Mouse (Mus musculus) neural tube, embryonic 14.5 days (tissue): ENCODE measurements around the gene Cnn2. TPM values are rescaled to one million over a fixed set of nuclear protein-coding genes. Genes with fewer than 3 reads are reported as not detected.
A peak's percentile ranks its signal among the peaks of the same experiment; 100 is the strongest.

Source experiments
- ATAC-seq: fragments of 200-750 bp; cut with Nextera tagmentation; 2 replicates; pipeline ENCODE4 v1.8.0; 2017; ENCODE audit warnings: low read depth, mild to moderate bottlenecking, moderate TSS enrichment, moderate library complexity
- H3K27ac ChIP-seq: fragments of 300-500 bp; sonication (generic); 2 replicates; pipeline ENCODE4 v1.5.1; 2014; ENCODE audit warnings: low read depth, mild to moderate bottlenecking, control low read depth, low read length, moderate library complexity, mixed read lengths
- H3K27me3 ChIP-seq: fragments of 300-500 bp; sonication (generic); 2 replicates; pipeline ENCODE4 v1.6.1; 2014; ENCODE audit warnings: low read length; ENCODE audit not compliant: control insufficient read depth, insufficient read depth
- H3K36me3 ChIP-seq: fragments of 300-500 bp; sonication (generic); 2 replicates; pipeline ENCODE4 v1.6.1; 2014; ENCODE audit warnings: low read length, mixed read lengths; ENCODE audit not compliant: control insufficient read depth, insufficient read depth
- H3K4me1 ChIP-seq: fragments of 300-500 bp; sonication (generic); 2 replicates; pipeline ENCODE4 v1.6.1; 2014; ENCODE audit warnings: low read length; ENCODE audit not compliant: control insufficient read depth, insufficient read depth
- H3K4me2 ChIP-seq: fragments of 300-500 bp; sonication (generic); 2 replicates; pipeline ENCODE4 v1.6.1; 2014; ENCODE audit warnings: mild to moderate bottlenecking, low read depth, low read length, control low read depth
- H3K4me3 ChIP-seq: fragments of 300-500 bp; sonication (generic); 2 replicates; pipeline ENCODE4 v1.5.1; 2014; ENCODE audit warnings: low read depth, low read length, control low read depth, mixed read lengths
- H3K9ac ChIP-seq: fragments of 300-500 bp; sonication (generic); replicated peaks from 2 replicates; pipeline ENCODE4 v1.6.1; 2014; ENCODE audit warnings: low read depth, mild to moderate bottlenecking, control low read depth, low read length, mixed read lengths
- H3K9me3 ChIP-seq: fragments of 300-500 bp; sonication (generic); 2 replicates; pipeline ENCODE4 v1.6.1; 2016; ENCODE audit warnings: low read length; ENCODE audit not compliant: control insufficient read depth
- WGBS: fragments of 180-500 bp; shearing (Covaris S2); extraction: QIAGEN DNeasy Blood & Tissue Kit; methylation state at CpG from one replicate; pipeline ENCODE4 v1.1.7; 2014; 5-methylcytosine and 5-hydroxymethylcytosine counted together
- polyA plus RNA-seq: library from polyadenylated mRNA; unstranded; fragments of >200 nt; fragmentation: Nextera tagmentation; extraction: Ambion mirVana; gene quantifications from 2 replicates; pipeline ENCODE4 v1.2.1, GENCODE M21; 2014

Gene Cnn2
- polyA plus RNA-seq, 1 experiment from 2014 or later, result 9.9 TPM

GRCm38 (mm10) chr10:79984871-79985270 lies 3.5 kb upstream of the Cnn2 start:
- H3K9me3 ChIP-seq, result no peaks in the 10 kb centered on the region
- peaks cover 21% of the 10 kb centered on the region for H3K27me3 ChIP-seq
- H3K4me3 ChIP-seq, result peak overlapping the region; percentile 75
- H3K4me1 ChIP-seq, result peaks cover 28% of the 10 kb centered on the region
- H3K27ac ChIP-seq, result peak overlapping the region; percentile 94
- 0% methylated on average over 22 of the region's 22 CpGs for WGBS
- peak overlapping the region; percentile 98 for H3K4me2 ChIP-seq
- no peaks in the 10 kb centered on the region for H3K36me3 ChIP-seq
- ATAC-seq, result peak; percentile 93
- peak overlapping the region; percentile 74 for H3K9ac ChIP-seq

- Histone ChIP-seq H3K9ac (peak overlapping the region; percentile 74), H3K4me2 (peak overlapping the region; percentile 98), H3K4me1 (peaks cover 28% of the 10 kb centered on the region), H3K9me3 (no peaks in the 10 kb centered on the region), H3K36me3 (no peaks in the 10 kb centered on the region), H3K27me3 (peaks cover 22% of the 10 kb centered on the region), H3K27ac (peak overlapping the region; percentile 94), H3K4me3 (peak overlapping the region; percentile 75)
- ATAC-seq, result no peak; the same call in 1 of the 2 replicates
- 3% methylated on average over 35 of the region's 35 CpGs for WGBS
Measured at GRCm38 (mm10) chr10:79985334-79986231, 2.8 kb upstream of the Cnn2 start.

GRCm38 (mm10) chr10:79986232-79986878 lies 2.0 kb upstream of the Cnn2 start:
- Histone ChIP-seq H3K27me3 (peaks cover 25% of the 10 kb centered on the region), H3K9ac (peak overlapping the region; percentile 74), H3K36me3 (no peaks in the 10 kb centered on the region), H3K4me3 (peak overlapping the region; percentile 75), H3K4me1 (peaks cover 27% of the 10 kb centered on the region), H3K9me3 (no peaks in the 10 kb centered on the region), H3K4me2 (peak overlapping the region; percentile 98), H3K27ac (peak overlapping the region; percentile 94)
- no peak for ATAC-seq
- WGBS, result 45% methylated on average over 6 of the region's 6 CpGs

GRCm38 (mm10) chr10:79986963-79987362 lies 1.4 kb upstream of the Cnn2 start:
- H3K4me1 ChIP-seq, result peaks cover 23% of the 10 kb centered on the region
- H3K27ac ChIP-seq, result no peak overlapping the region
- 0 out of 2 replicates have a peak, but pooled peaks cover 3% of the 10 kb centered on the region for H3K9me3 ChIP-seq
- no peaks in the 10 kb centered on the region for H3K36me3 ChIP-seq
- WGBS, result 5% methylated on average over 11 of the region's 11 CpGs
- no peak for ATAC-seq
- H3K4me3 ChIP-seq, result no peak overlapping the region
- peak overlapping the region; percentile 3; the same call in 1 of the 2 replicates for H3K4me2 ChIP-seq
- H3K9ac ChIP-seq, result no peak overlapping the region; the same call in 1 of the 2 replicates
- peaks cover 25% of the 10 kb centered on the region for H3K27me3 ChIP-seq

GRCm38 (mm10) chr10:79987771-79988505 lies 446 bp upstream of the Cnn2 start:
- WGBS, result 12% methylated on average over 27 of the region's 27 CpGs
- peak overlapping the region; percentile 48 for H3K9ac ChIP-seq
- peaks cover 25% of the 10 kb centered on the region for H3K27me3 ChIP-seq
- peak overlapping the region; percentile 38 for H3K4me3 ChIP-seq
- no peaks in the 10 kb centered on the region for H3K36me3 ChIP-seq
- H3K4me2 ChIP-seq, result peak overlapping the region; percentile 45
- no peak for ATAC-seq
- H3K27ac ChIP-seq, result no peak overlapping the region
- 0 out of 2 replicates have a peak, but pooled peaks cover 3% of the 10 kb centered on the region for H3K9me3 ChIP-seq
- H3K4me1 ChIP-seq, result peaks cover 16% of the 10 kb centered on the region

- Histone ChIP-seq H3K27ac (no peak overlapping the region), H3K36me3 (no peaks in the 10 kb centered on the region), H3K4me1 (peaks cover 9% of the 10 kb centered on the region), H3K27me3 (peaks cover 25% of the 10 kb centered on the region), H3K4me3 (peak overlapping the region; percentile 38), H3K9ac (no peak overlapping the region), H3K9me3 (0 out of 2 replicates have a peak, but pooled peaks cover 3% of the 10 kb centered on the region), H3K4me2 (peak overlapping the region; percentile 45)
- no peak for ATAC-seq
- 31% methylated on average over 8 of the region's 8 CpGs for WGBS
Measured at GRCm38 (mm10) chr10:79989272-79989786, 945 bp downstream of the Cnn2 start.

GRCm38 (mm10) chr10:79989870-79990269 lies 1.5 kb downstream of the Cnn2 start:
- peak overlapping the region; percentile 38; the same call in 1 of the 2 replicates for H3K4me3 ChIP-seq
- no peak for ATAC-seq
- WGBS, result 21% methylated on average over 15 of the region's 15 CpGs
- H3K9me3 ChIP-seq, result 0 out of 2 replicates have a peak, but pooled peaks cover 3% of the 10 kb centered on the region
- no peak overlapping the region for H3K27ac ChIP-seq
- no peaks in the 10 kb centered on the region for H3K36me3 ChIP-seq
- H3K27me3 ChIP-seq, result peaks cover 25% of the 10 kb centered on the region
- H3K4me2 ChIP-seq, result peak overlapping the region; percentile 45; the same call in 1 of the 2 replicates
- no peak overlapping the region for H3K9ac ChIP-seq
- H3K4me1 ChIP-seq, result peaks cover 9% of the 10 kb centered on the region

GRCm38 (mm10) chr10:79991099-79991498 lies 2.7 kb downstream of the Cnn2 start:
- H3K9ac ChIP-seq, result no peak overlapping the region
- 0 out of 2 replicates have a peak, but pooled peaks cover 3% of the 10 kb centered on the region for H3K9me3 ChIP-seq
- ATAC-seq, result no peak
- peaks cover 25% of the 10 kb centered on the region for H3K27me3 ChIP-seq
- H3K4me1 ChIP-seq, result peaks cover 7% of the 10 kb centered on the region
- 51% methylated on average over 12 of the region's 12 CpGs for WGBS
- no peaks in the 10 kb centered on the region for H3K36me3 ChIP-seq
- no peak overlapping the region for H3K4me3 ChIP-seq
- no peak overlapping the region for H3K27ac ChIP-seq
- no peak overlapping the region for H3K4me2 ChIP-seq
